Mouse (Mus musculus): Measurements from ENCODE around the gene Prep. TPM values are rescaled to one million over a fixed set of nuclear protein-coding genes. Genes with fewer than 3 reads are reported as not detected.
"Not testable (repeated sequence)": the region's sequence is repeated elsewhere in the genome, so short reads cannot be mapped to it uniquely, and the experiment has no call there.

Gene Prep
- polyA plus RNA-seq, 1 experiment from 2014 or later: 41.1 TPM

DNA sequence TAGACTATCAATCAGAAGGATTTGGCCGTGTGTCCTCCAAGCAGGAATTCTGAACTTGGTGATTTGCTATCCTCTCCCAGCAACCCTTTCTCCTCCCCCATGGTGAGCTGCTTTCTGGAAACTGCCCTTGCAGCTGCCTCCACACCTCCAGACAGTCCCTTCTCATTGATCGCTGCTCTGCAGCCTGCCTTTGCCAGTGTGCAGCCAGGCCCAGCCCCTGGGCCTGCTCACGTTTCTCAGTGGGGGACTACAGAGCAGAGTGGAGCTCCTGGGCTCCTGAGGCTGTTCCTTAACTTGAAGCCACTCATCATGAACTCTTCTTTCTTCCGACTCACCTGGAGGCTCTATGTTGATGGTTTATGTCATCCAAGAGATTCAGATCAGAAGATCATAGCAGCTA lies 72.9 kb downstream of the Prep start:
- DNase-seq (ENCODE audit: low spot score): peak; percentile 48
- Histone ChIP-seq H3K9me3 (replicated peaks) (no peaks in the 10 kb centered on the region), H3K36me3 (peaks cover 39% of the 10 kb centered on the region), H3K27me3 (ENCODE audit: low read depth, poor library complexity, severe bottlenecking) (no peaks in the 10 kb centered on the region), H3K4me3 (no peak overlapping the region), H3K27ac (peak overlapping the region; percentile 85), H3K4me1 (peaks cover 55% of the 10 kb centered on the region)
- WGBS: 65% methylated on average over 4 of the region's 4 CpGs

DNA sequence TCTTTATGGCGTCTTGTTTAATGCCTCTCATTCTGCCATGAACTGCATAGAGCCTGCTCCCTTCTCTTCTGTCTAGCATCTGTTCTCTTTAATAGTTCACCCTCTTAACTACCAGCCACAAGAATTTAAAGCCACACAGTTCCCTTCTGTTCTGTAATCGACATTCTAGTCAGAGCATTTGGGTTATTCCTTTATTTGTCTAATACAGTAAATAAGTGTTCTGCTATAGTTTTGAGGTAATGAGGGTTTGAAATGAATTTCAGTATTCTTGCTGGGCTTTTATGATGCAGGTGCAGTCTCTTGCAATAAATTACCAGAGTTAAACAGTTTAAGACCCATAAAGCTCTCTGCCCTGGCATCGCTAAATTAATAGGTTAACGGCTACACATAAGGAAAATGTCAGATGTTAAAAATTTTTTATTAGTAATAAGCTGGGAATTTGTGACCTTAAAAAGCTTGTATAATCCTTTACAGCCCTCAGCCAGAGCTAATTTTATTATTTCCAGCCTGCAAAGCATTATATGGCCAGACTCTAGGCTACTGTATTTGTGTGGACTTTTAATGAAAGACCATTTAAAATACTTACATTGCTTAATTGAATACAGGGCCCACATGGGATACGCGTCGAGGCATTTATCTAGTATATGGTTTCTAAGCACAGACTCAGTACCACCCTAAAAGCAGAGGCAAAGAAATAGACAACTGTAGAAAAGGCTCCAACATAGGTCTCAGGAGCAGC lies 73.6 kb downstream of the Prep start:
- peaks cover 34% of the 10 kb centered on the region for H3K36me3 ChIP-seq
- peak overlapping the region; percentile 85 for H3K27ac ChIP-seq
- no peak for DNase-seq (ENCODE audit: low spot score)
- H3K9me3 ChIP-seq (replicated peaks): no peaks in the 10 kb centered on the region
- H3K4me1 ChIP-seq: peaks cover 55% of the 10 kb centered on the region
- H3K4me3 ChIP-seq: no peak overlapping the region
- 67% methylated on average over 7 of the region's 7 CpGs for WGBS
- H3K27me3 ChIP-seq (ENCODE audit: low read depth, poor library complexity, severe bottlenecking): no peaks in the 10 kb centered on the region

DNA sequence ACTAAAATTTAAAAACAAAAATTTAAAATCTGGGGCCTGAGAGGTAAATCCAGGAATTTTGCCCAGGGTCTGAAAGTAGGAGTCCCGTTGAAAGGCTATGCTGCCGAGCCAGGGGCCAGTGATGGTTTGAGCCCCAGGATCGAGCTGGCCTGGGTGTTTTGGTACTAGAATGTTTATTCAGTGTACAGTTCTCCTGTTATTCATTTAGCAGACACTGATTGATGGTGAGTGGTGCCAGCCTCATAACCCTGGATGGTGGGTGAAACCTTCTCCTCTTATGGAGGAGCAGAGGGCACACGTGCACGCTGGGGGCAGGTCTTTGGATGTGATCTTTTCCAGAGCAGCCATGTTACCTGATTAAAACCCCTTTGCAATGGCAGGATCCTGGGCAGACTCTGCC lies 75.4 kb downstream of the Prep start:
- H3K27ac ChIP-seq: peak overlapping the region; percentile 54; the same call in 1 of the 2 replicates
- peaks cover 22% of the 10 kb centered on the region for H3K36me3 ChIP-seq
- no peak overlapping the region for H3K4me3 ChIP-seq
- WGBS: 83% methylated on average over 5 of the region's 5 CpGs
- DNase-seq (ENCODE audit: low spot score): no peak
- peaks cover 50% of the 10 kb centered on the region for H3K4me1 ChIP-seq
- no peaks in the 10 kb centered on the region for H3K9me3 ChIP-seq (replicated peaks)
- no peaks in the 10 kb centered on the region for H3K27me3 ChIP-seq (ENCODE audit: low read depth, poor library complexity, severe bottlenecking)

DNA sequence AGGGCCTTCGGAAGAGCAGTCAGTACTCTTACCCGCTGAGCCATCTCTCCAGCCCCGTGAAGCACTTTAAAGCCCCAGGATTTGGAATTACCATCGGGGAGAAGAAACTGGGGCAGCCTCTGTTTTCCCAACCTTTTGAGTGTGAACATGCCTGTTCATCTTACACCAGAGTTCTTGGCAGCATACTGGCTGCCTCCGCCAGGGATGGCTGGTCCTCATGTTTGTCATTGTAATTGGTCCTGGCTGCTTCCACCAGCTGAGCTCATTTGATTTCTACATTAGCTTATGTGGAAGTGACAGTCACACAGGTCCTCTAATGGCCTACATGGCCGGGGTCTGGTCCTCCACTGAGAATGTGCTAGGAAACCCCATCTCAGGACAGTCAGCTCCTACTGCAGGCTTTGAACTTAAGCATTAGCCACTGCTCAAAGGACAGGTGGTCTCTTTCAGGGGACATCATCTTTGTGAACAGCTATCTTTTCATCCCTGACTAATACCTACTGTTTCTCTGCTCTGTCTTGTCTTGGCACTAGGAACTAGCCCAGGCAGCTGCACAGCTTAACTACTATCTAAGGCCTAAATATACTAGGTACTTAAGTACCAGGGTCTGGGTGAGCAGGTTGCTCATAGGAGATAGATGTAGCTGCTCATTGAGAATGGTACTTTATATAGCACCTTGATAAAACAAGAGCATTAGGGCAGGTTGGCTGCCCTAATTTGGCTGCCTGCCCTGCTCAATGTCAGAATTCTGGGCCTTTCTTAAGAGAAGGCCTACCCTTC lies 77.2 kb downstream of the Prep start:
- 95% methylated on average over 6 of the region's 6 CpGs for WGBS
- DNase-seq (ENCODE audit: low spot score): no peak
- Histone ChIP-seq H3K4me3 (no peak overlapping the region), H3K36me3 (peaks cover 31% of the 10 kb centered on the region), H3K9me3 (replicated peaks) (no peaks in the 10 kb centered on the region), H3K27me3 (ENCODE audit: low read depth, poor library complexity, severe bottlenecking) (no peaks in the 10 kb centered on the region), H3K27ac (no peak overlapping the region), H3K4me1 (peaks cover 33% of the 10 kb centered on the region)

DNA sequence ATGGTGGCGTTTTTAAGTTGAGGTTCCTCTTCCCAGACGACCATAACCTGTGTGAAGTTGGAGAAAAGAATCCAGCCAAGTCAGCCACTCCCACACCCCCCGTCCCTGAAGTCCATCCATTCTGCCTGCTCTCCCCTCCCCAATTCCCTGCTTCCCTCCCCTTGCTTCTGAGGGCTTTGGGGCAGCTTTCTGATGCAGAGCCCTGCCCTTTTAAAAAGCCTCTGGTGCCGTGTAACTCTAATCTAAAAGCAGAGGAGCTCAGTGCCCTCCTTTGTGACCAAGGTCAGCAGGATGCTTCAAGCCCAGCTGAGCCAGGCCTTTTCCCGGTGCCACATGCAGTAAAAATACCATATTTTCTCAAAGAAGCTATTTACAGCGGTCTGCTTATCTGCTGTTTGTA lies 79.8 kb downstream of the Prep start:
- H3K27me3 ChIP-seq (ENCODE audit: low read depth, poor library complexity, severe bottlenecking): no peaks in the 10 kb centered on the region
- no peak for DNase-seq (ENCODE audit: low spot score)
- peaks cover 12% of the 10 kb centered on the region for H3K4me1 ChIP-seq
- no peaks in the 10 kb centered on the region for H3K9me3 ChIP-seq (replicated peaks)
- peak overlapping the region; percentile 22; the same call in 1 of the 2 replicates for H3K27ac ChIP-seq
- 55% methylated on average over 6 of the region's 6 CpGs for WGBS
- no peak overlapping the region for H3K4me3 ChIP-seq
- peaks cover 57% of the 10 kb centered on the region for H3K36me3 ChIP-seq

DNA sequence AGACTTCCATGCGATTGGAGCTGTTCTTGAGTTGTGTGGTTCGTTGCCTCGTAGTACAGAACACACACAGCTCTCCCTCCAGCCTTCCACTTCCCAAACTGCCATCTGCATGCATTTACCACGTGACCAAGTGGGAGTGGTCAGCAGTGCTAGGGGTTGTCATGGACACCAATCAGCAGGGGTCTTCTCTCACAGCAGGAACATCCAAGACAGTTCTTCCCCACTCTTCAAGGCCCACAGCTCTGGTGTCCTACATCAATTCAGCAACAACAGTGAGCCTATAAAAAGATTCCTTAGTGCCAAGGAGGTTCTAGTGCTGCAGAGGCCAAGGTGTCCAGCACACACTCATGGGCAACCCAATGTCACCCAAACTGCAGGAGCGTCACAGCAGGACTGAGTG lies 84.1 kb downstream of the Prep start:
- H3K36me3 ChIP-seq: peaks cover 87% of the 10 kb centered on the region
- no peaks in the 10 kb centered on the region for H3K27me3 ChIP-seq (ENCODE audit: low read depth, poor library complexity, severe bottlenecking)
- DNase-seq (ENCODE audit: low spot score): no peak
- 0 out of 2 replicates have a peak, but pooled peaks cover 4% of the 10 kb centered on the region for H3K4me1 ChIP-seq
- H3K4me3 ChIP-seq: no peak overlapping the region
- H3K9me3 ChIP-seq (replicated peaks): no peaks in the 10 kb centered on the region
- WGBS: 74% methylated on average over 5 of the region's 5 CpGs
- H3K27ac ChIP-seq: no peak overlapping the region

DNA sequence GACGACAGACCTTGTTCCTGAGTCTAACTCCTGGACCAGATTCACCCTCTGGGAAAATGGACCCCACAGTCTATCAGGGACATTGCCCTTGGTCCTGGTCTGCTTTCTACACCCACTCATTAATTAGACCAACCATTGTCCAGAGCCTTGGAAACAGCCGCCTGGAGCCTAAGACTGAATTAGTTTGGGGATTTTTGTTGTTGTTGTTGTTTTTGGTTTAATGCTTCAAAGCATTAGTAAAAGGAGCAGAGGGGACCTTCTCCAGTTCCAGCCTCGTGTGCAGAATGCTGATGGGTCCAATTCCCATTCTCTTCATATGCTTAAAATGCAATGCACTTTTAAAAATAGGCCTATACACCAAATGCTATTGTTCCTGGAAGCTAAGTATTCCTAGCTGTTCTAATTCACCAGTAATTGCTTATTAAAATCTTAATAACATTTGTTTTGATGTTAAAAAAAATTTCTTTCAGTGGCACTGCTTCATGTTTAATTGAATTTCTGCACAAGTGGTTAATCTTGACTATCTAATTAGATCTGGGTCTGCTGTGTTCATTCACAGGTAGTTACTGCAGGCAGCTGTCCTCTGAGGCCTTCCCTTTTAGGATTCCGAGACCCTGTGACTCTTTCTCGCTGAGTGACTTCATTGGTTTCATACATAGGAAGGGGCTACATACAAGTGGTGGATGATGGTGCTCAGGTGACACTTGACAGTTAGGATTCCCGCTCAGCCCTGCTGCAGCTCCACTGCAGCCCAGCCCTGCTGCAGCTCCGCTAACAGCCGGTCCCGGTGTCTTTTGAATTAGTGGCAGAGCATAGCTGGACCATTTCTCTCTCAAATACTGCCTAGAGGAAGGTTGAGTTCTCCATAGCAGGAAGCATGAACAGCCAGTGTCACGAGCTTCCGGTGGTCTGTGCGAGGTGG lies 85.0 kb downstream of the Prep start:
- Histone ChIP-seq H3K4me3 (no peak overlapping the region), H3K4me1 (0 out of 2 replicates have a peak, but pooled peaks cover 4% of the 10 kb centered on the region), H3K36me3 (peaks cover 96% of the 10 kb centered on the region), H3K27me3 (ENCODE audit: low read depth, poor library complexity, severe bottlenecking) (no peaks in the 10 kb centered on the region), H3K9me3 (replicated peaks) (no peaks in the 10 kb centered on the region), H3K27ac (no peak overlapping the region)
- 97% methylated on average over 12 of the region's 12 CpGs for WGBS
- no peak for DNase-seq (ENCODE audit: low spot score)

DNA sequence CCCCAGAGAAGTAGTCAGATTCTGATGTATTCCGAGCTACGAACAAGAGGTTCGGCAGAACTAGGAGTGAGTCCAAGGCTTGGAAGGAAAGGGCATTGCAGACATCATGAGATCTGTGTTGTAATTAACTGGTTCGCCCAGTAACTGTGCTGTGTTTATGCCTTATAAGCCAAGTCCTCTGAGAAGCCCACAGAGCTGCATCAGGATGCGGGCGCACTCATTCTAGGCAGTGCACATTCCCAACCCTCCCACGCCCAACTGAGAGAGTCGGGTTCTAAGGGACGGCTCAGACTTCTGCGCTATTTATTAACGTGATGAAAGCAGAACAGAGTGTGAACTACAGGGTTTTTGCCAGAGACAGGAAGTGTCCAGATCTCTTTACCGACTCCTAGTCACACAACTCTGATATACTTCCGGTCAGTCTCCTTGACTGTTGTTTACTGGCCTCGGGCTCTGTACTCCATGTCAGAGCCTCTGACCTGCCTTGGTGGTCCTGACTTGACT lies 87.6 kb downstream of the Prep start:
- Histone ChIP-seq H3K36me3 (peaks cover 99% of the 10 kb centered on the region), H3K27ac (no peak overlapping the region), H3K4me1 (0 out of 2 replicates have a peak, but pooled peaks cover 4% of the 10 kb centered on the region), H3K27me3 (ENCODE audit: low read depth, poor library complexity, severe bottlenecking) (no peaks in the 10 kb centered on the region), H3K4me3 (no peak overlapping the region), H3K9me3 (replicated peaks) (no peaks in the 10 kb centered on the region)
- WGBS: 94% methylated on average over 14 of the region's 14 CpGs
- no peak for DNase-seq (ENCODE audit: low spot score)

DNA sequence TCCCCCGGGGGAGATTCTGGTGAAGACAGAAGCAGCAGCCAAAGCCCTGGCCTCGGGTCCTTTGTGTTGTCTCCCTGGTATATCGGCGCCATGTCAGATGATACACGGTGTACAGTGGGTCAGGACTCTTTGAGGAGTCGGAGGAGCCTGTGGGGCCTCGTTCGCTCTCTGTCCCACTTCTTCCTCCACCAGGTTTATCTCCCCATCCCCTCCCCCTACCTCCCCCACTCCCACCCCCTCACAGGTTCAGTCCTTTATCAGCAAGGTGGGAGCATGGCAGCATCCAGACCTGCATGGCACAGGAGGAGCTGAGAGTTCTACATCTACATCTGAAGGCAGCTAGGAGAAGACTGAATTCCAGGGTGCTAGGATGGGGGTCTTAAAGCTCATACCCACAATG lies 98.8 kb downstream of the Prep start:
- no peaks in the 10 kb centered on the region for H3K9me3 ChIP-seq (replicated peaks)
- no peak overlapping the region for H3K27ac ChIP-seq
- H3K4me1 ChIP-seq: no peaks in the 10 kb centered on the region
- no peaks in the 10 kb centered on the region for H3K27me3 ChIP-seq (ENCODE audit: low read depth, poor library complexity, severe bottlenecking)
- no peak for DNase-seq (ENCODE audit: low spot score)
- peaks cover 3% of the 10 kb centered on the region; the same call in 1 of the 2 replicates for H3K36me3 ChIP-seq
- H3K4me3 ChIP-seq: no peak overlapping the region
- WGBS: 95% methylated on average over 8 of the region's 8 CpGs

DNA sequence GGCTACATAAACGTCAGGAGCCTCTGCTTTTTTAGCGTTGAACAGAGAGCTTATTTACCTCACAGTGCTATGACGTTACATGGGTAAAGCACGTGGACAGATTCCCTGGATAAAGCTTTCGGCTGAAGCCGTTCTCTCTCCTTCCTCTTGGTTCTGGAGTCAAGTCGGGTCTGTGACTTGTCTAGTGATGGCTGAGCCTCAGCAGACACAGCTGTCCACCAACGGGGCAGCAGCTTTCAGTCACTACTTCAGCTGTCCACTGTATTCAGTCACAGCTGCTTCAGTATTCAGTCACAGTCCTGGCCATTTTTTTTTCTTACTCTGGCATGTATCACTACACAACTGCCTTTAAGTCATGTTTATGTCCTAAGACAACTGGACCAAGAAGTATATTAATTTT lies 106.9 kb downstream of the Prep start:
- WGBS: 74% methylated on average over 8 of the region's 8 CpGs
- H3K4me1 ChIP-seq: peaks cover 13% of the 10 kb centered on the region
- no peak overlapping the region for H3K4me3 ChIP-seq
- peak overlapping the region; percentile 58; the same call in 1 of the 2 replicates for H3K27ac ChIP-seq
- H3K9me3 ChIP-seq (replicated peaks): 0 out of 2 replicates have a peak, but pooled peaks cover 2% of the 10 kb centered on the region
- H3K27me3 ChIP-seq (ENCODE audit: low read depth, poor library complexity, severe bottlenecking): no peaks in the 10 kb centered on the region
- no peaks in the 10 kb centered on the region for H3K36me3 ChIP-seq
- no peak for DNase-seq (ENCODE audit: low spot score)

DNA sequence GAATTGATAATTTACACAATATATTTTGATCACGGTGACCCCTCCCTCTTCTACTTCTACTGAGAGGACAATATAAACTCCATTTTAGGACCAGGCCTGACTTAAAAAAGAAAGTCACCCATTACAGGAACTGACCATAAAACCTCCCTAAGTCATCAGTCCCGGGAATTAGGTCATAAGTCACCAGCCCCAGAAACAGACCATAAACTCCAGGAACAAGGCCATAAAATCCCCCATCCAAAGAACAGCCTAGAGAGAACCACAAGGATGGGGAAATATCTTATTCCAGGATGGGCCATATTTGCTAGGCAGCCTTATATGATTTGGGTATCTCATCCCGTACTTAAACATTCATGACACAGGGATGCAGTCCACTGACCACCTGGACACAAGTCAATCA lies 107.3 kb downstream of the Prep start:
- Histone ChIP-seq H3K36me3 (no peaks in the 10 kb centered on the region), H3K27ac (no peak overlapping the region), H3K4me1 (peaks cover 13% of the 10 kb centered on the region), H3K27me3 (ENCODE audit: low read depth, poor library complexity, severe bottlenecking) (no peaks in the 10 kb centered on the region), H3K4me3 (no peak overlapping the region), H3K9me3 (replicated peaks) (0 out of 2 replicates have a peak, but pooled peaks cover 2% of the 10 kb centered on the region)
- DNase-seq (ENCODE audit: low spot score): no peak
- 66% methylated on average over 3 of the region's 3 CpGs for WGBS

DNA sequence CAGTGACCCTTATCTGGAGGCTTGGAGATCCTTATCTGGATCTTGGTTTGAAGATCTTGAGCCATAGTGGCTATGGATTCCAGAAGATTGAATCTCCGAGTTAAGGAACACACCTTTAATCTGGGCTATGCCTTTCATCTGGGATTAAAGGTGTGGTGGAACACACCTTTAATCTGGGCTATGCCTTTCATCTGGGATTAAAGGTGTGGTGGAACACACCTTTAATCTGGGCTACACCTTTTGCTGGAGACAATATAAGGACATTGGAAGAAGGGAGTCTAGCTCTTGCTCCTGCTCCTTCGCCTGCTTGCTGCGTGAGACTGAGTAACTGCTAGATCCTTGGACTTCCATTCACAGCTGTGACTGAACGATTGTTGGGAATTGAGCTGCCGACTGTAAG lies 110.8 kb downstream of the Prep start, which contains the start of gene Popdc3:
Gene Popdc3, plus strand, starts transcription at position 301 of the 400 bp plus-strand sequence.
- not testable (repeated sequence) for H3K4me3 ChIP-seq; H3K27me3 ChIP-seq (ENCODE audit: low read depth, poor library complexity, severe bottlenecking); DNase-seq (ENCODE audit: low spot score); H3K36me3 ChIP-seq; H3K27ac ChIP-seq; H3K9me3 ChIP-seq (replicated peaks)
- peaks cover 13% of the 10 kb centered on the region for H3K4me1 ChIP-seq
- WGBS: 87% methylated on average over 2 of the region's 5 CpGs

Data from limb, embryonic 10.5 days (tissue).